In the genomic region with DNA sequence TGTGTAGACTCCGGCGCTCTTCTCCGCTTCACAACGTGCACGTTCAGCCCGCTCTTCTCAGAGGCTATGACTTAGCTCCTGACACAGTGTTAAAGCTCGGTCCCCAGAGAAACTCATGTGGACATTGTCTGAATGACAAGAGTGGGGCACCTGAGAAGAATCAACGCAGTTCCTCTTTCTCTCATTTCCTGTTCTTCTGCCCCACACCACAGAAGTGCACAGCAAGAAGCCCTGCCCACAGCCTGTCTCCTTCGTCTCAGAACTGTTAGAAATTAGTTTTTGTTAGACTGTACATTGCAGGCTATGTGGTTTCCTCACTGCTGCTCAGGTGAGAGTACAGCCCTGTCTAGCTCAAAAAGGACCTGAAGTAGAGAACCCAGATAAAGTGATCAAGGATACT, we compare ENCODE assay signal across 18 mouse cellular contexts.
DNase-seq lines count a peak whose midpoint lies in the region; ATAC-seq lines count a peak whose summit lies in the region.
"Had no signal": no experiment of that assay in that cellular context is flagged by ENCODE, and none has a peak within 500 bp of the region (broad histone marks: within the 10 kb centered on the region; RNA-seq: fewer than 3 reads in every experiment).

No protein-coding gene starts in this region.

- intact Hi-C loops in gastrocnemius, postnatal 14 days (cut with DNase I; ENCODE audit: low total_unique reads), result no loop called here

- peak; percentile 73 for DNase-seq in heart, adult 11 months
- DNase-seq in heart, adult 18-20 months, result no peak
- DNase-seq in gastrocnemius, postnatal 14 days, result no peak
- no peak for DNase-seq in adrenal gland, postnatal 10 days
- DNase-seq: adrenal gland, adult 2 months; adrenal gland, postnatal 14 days; adrenal gland, postnatal 36 days; B cell, adult 2 months; cerebellum, adult 11-12 months; cerebellum, adult 2 months; cerebellum, adult 9-10 months; cerebellum, postnatal 10 days; cerebellum, postnatal 25 days; embryo, embryonic 11 days had no signal

- peak; percentile 70 to 83 for ATAC-seq in hematopoietic stem cell, adult 5-6 weeks (replicated peaks in 1 of 2; ENCODE audit: insufficient read depth in 1 of 2, low FRiP score in 2 of 2, low TSS enrichment in 1 of 2, low read depth in 1 of 2, poor library complexity in 2 of 2, severe bottlenecking in 2 of 2)
- ATAC-seq: CD4-positive, CD25-positive, alpha-beta regulatory T cell, adult 4 months; forebrain, embryonic 14.5 days; forebrain, embryonic 16.5 days had no signal
